Mouse (Mus musculus) cerebellum, adult (tissue): ENCODE measurements around the gene Bsx.

Experiments used
- ATAC-seq: cut with Nextera tagmentation; 2 replicates; pipeline ENCODE4 v1.9.2; 2017; ENCODE audit warnings: mild to moderate bottlenecking, moderate library complexity, mixed read lengths; ENCODE audit not compliant: insufficient number of reproducible peaks, low FRiP score, low TSS enrichment

The Bsx gene

DNA sequence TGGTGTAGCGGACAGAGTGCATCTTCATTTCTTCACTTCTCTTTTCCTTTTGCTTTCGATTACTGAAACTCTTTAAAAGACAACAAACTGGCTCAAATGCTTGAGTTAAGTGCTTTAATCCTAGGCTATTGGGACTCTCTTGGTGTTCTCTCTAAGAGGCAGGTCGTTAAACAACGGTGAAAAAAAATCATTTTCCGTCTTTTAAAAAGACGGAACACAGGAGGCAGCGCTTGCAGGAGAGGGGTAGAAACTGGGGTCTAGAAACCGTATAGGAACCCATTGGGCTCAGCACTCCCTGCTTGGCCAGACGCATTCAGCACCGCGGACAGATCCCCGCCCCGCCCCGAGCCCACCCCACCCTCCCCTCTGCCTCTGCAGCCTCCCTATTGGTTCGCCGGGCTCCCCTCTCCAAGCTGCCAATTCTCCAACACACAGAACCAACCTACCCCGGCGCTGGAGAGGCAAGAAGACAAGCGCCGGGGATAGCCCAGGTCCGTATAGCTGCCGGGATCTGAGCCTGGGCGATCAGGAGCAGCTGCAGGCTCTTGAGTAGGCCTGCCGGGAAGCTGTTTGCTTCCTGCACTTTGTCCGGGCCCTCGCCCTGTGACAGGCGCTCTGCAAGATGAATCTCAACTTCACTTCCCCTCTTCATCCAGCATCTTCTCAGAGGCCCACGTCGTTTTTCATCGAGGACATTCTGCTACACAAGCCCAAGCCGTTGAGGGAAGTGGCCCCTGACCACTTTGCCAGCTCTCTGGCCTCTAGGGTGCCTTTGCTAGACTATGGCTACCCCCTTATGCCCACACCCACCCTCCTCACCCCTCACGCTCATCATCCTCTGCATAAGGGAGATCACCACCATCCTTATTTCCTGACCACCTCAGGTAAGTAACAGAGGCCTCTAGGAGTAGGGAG, at the start of gene Bsx:
Bsx (plus strand) TSS at position 572 of the 915 bp plus-strand sequence.
- ATAC-seq, result no peak

GRCm38 (mm10) chr9:40825601-40826000, 48.3 kb upstream of the Bsx start:
- no peak for ATAC-seq

DNA sequence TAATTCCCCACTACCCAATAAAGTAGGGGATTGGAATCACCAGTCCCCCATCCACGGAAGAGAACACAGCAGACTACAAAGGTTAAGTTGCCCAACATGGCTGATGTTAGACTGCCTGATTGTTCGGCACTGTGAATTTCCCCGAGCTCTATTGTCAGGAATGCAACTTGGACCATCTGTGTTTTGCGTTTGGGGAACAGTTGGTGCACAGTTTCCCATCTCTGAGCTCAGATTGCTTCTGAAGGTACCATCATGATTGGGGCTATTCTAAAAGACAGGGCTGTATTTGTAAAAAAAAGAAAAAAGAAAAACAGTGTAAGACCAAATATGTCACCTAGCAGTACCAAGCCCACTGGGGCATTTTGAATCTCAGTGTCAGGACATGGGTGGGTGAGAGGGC, 46.6 kb upstream of the Bsx start:
- no peak for ATAC-seq

- ATAC-seq, result no peak; the same call in 1 of the 2 replicates
These were observed 39.4 kb upstream of the Bsx start for GRCm38 (mm10) chr9:40834569-40834968.

- no peak for ATAC-seq
These were observed 37.2 kb upstream of the Bsx start for GRCm38 (mm10) chr9:40836681-40837080.

DNA sequence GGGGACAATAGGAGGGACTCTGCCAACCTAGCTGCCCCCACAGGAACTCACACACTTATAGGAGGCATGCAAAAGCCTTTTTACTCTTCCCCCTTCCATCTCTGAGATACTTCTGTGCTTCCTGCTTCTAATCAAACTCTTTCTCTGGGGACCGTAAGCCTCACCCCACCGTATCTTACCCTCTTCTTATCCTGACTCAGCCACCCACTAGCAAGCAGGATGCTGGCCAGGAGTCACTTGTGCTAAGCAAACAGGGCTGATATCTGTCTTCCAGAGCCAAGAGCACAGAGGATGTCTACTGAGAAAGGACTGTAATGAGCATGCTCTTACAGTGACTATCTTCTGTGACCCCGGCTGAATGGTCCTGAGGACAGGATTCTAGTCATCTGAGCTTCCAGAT, 34.3 kb upstream of the Bsx start:
- ATAC-seq, result no peak

- ATAC-seq, result no peak
These were observed 22.4 kb upstream of the Bsx start for GRCm38 (mm10) chr9:40851515-40851914.

- no peak for ATAC-seq
These were observed 15.3 kb upstream of the Bsx start for GRCm38 (mm10) chr9:40858461-40859160.

DNA sequence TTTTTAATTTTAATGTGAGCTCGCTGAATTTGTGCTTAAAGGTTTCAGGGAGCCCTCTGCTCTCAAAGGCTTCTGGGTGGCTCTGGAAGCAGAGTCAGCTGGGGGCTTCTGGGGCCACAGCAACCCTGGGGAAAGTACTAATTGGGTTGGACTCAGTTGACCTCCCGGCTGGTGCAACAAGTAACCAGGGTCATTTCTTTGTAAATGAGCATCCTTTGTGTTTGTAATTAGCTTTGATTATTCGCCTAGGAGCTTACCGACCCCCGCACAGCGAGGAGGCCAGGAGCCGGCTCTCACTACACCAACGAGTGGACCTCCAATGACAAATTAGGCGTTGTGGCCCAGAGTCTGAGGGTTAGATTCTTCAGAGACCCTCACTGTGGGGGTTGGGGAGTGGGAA, 14.7 kb upstream of the Bsx start:
- ATAC-seq, result no peak

DNA sequence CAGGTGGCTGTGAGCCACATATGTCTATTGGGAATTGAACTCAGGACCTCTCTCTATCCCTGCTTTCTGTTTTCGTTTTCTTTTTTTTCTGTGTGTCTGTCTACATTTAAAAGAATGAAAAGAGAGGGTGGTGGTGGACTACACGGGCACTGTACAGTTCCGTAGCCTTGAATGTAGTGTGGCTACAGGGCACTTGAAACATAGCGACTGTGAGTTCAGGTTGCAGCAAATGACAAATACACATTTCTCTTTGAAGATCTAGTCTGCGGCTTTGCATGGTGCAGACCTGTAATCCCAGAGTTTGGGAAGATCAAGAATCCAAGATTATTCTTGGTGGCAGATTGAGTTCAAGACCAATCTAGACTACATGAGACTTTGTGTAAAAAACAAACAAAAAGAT, 3.6 kb upstream of the Bsx start:
- ATAC-seq, result no peak

- no peak for ATAC-seq
These were observed 2.4 kb upstream of the Bsx start for GRCm38 (mm10) chr9:40871369-40872155.

- ATAC-seq, result no peak
These were observed 1.8 kb upstream of the Bsx start for GRCm38 (mm10) chr9:40872156-40872478.

DNA sequence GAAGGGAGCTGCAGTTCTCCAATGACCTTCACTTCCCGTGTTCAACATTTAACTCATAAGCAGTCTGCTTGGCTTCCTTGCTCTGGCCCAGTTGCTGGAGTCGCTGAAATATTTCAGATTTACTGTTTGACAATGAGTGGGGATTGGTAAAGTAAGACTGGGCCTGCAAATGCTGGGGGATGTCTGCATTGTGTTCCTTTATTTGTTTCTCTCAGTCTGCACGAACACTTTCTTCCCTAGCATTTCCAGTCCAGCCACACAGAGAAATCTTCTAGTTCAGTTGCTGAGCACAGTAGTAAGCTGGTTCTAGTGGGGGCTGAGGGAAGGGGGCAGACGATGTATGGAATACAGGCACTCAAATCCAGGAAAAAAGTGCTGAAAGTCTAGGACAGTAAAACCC, 1.0 kb downstream of the Bsx start:
- ATAC-seq, result no peak

GRCm38 (mm10) chr9:40875431-40875830, 1.5 kb downstream of the Bsx start:
- no peak for ATAC-seq

GRCm38 (mm10) chr9:40876164-40876563, 2.2 kb downstream of the Bsx start:
- no peak for ATAC-seq

DNA sequence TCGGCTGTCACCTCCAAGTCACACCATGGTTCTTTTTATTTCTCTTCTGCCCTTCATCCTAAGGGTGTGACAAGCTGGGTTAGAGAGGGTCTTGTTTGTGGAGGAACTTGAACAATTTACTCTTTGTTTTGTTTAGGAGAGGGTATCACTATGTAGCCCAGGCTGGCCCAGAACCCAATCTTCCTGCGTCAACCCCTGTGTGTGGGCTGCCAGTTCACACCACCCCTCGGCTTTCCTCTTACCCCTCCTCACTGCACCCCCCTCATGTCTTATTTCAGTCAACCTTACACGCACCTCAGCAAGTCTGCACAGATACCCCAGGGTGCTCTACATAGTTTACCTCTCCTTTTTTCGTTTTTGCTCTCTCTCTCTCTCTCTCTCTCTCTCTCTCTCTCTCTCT, 2.8 kb downstream of the Bsx start:
- ATAC-seq, result no peak

DNA sequence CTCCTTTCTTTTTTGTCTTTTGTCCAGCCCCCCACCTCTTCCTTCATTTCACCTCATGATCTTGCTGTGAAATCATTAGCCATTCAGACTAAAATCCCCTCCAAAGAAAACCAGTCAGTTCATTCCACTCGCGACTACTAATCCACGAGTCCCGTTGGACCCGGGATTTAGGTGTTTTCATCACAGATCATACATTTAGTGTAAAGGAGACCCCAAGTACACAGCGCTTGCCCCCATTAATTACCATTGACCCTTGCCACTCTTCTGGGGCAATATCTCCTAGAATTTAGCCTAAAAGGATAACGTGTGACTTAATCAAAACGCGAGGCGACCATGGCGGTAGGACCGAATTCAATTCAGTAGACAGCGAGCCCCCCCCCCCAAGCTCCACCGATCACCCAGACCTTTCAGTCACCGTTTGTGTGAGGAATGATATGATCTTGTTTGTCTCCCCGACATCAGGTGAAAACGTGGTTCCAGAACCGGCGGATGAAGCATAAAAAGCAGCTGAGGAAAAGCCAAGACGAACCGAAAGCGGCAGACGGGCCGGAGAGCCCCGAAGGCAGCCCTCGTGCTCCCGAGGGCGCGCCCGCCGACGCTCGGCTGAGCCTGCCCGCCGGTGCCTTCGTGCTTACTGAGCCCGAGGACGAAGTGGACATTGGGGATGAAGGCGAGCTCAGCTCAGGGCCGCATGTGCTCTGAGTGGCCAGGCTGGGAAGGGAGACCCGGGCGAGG, 3.4 kb downstream of the Bsx start:
- no peak for ATAC-seq

DNA sequence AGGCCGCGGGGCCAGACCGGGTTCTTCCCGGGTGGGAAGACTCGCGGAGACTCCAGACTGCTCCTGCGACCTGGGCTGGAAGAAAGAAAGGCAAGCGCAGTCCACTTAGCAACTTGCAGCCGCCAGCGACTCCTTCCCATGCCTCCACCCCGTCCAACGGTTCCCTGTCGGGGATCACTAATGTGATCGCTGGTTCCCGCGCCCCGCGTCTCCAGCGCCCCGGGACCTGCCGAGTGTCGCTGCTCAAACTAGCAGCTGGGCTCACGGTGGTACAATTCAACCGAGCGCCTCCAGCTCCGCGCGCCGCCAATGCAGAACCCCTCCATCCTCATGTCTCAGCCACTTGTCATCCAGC, 3.9 kb downstream of the Bsx start:
- no peak for ATAC-seq

- ATAC-seq, result no peak
These were observed 4.5 kb downstream of the Bsx start for GRCm38 (mm10) chr9:40878291-40878945.

DNA sequence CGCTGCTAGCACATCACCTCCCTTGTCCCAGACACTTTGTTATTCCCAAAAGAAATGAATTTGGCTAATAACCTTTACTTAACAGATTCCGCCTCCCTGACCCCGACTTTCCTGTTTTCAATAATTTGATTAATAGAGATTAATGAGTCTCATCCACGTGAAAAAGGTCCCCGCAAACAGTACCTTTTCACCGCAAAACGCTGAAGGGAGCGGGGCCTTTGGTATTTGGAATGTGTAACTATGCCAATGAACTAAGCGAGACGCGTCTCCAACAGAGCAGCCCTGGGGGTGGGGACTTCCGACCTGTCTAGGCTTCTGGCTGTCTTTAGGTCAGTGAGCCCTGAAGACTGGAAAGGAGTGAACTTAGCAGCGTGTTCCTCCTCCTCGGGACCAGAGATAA, 5.1 kb downstream of the Bsx start:
- no peak for ATAC-seq
